Mouse (Mus musculus) splenic B cell, adult 2 months (primary cell): Measurements from ENCODE around the gene Atad1.

Experiments used
- DNase-seq: peaks from one replicate; pipeline ENCODE4 v3.0.0-alpha.2; 2011; ENCODE audit warnings: low read depth, low spot score
- H3K27me3 ChIP-seq: 2 replicates; pipeline ENCODE4 v1.6.1; 2012; ENCODE audit warnings: mild to moderate bottlenecking, low read length, moderate library complexity, mixed read lengths; ENCODE audit not compliant: control insufficient read depth, poor library complexity, insufficient read depth, severe bottlenecking
- H3K36me3 ChIP-seq: 2 replicates; pipeline ENCODE4 v1.6.1; 2012; ENCODE audit warnings: mild to moderate bottlenecking, low read length, moderate library complexity, mixed read lengths; ENCODE audit not compliant: control insufficient read depth, poor library complexity, insufficient read depth, severe bottlenecking

Atad1 gene

GRCm38 (mm10) chr19:32755792-32756635 is 16.4 kb upstream of the Atad1 start:
- Histone ChIP-seq H3K27me3 (no peaks in the 10 kb centered on the region), H3K36me3 (no peaks in the 10 kb centered on the region)
- DNase-seq: peak; percentile 96

GRCm38 (mm10) chr19:32755104-32755791 is 15.7 kb upstream of the Atad1 start:
- Histone ChIP-seq H3K27me3 (no peaks in the 10 kb centered on the region), H3K36me3 (no peaks in the 10 kb centered on the region)
- peak; percentile 34 for DNase-seq

GRCm38 (mm10) chr19:32754188-32755000 is 14.8 kb upstream of the Atad1 start:
- no peaks in the 10 kb centered on the region for H3K27me3 ChIP-seq
- DNase-seq: peak; percentile 91
- H3K36me3 ChIP-seq: no peaks in the 10 kb centered on the region

GRCm38 (mm10) chr19:32753386-32753785 is 13.8 kb upstream of the Atad1 start:
- no peaks in the 10 kb centered on the region for H3K36me3 ChIP-seq
- DNase-seq: no peak
- H3K27me3 ChIP-seq: no peaks in the 10 kb centered on the region

- Histone ChIP-seq H3K27me3 (no peaks in the 10 kb centered on the region), H3K36me3 (no peaks in the 10 kb centered on the region)
- DNase-seq: no peak
These were observed 12.8 kb upstream of the Atad1 start for GRCm38 (mm10) chr19:32752357-32752756.

- no peaks in the 10 kb centered on the region for H3K36me3 ChIP-seq
- peak; percentile 66 for DNase-seq
- no peaks in the 10 kb centered on the region for H3K27me3 ChIP-seq
These were observed 9.8 kb upstream of the Atad1 start for GRCm38 (mm10) chr19:32749425-32749824.

GRCm38 (mm10) chr19:32740641-32741345 is 1.2 kb upstream of the Atad1 start:
- H3K27me3 ChIP-seq: no peaks in the 10 kb centered on the region
- DNase-seq: peak; percentile 33
- H3K36me3 ChIP-seq: no peaks in the 10 kb centered on the region

GRCm38 (mm10) chr19:32737844-32738243 is 1.7 kb downstream of the Atad1 start:
- H3K27me3 ChIP-seq: no peaks in the 10 kb centered on the region
- no peaks in the 10 kb centered on the region for H3K36me3 ChIP-seq
- no peak for DNase-seq

GRCm38 (mm10) chr19:32732922-32733321 is 6.7 kb downstream of the Atad1 start:
- DNase-seq: no peak
- H3K27me3 ChIP-seq: no peaks in the 10 kb centered on the region
- H3K36me3 ChIP-seq: no peaks in the 10 kb centered on the region

GRCm38 (mm10) chr19:32729785-32730184 is 9.8 kb downstream of the Atad1 start:
- DNase-seq: no peak
- Histone ChIP-seq H3K36me3 (no peaks in the 10 kb centered on the region), H3K27me3 (no peaks in the 10 kb centered on the region)

GRCm38 (mm10) chr19:32726451-32727325 is 12.9 kb downstream of the Atad1 start:
- Histone ChIP-seq H3K27me3 (no peaks in the 10 kb centered on the region), H3K36me3 (no peaks in the 10 kb centered on the region)
- peak; percentile 35 for DNase-seq

GRCm38 (mm10) chr19:32723817-32724216 is 15.8 kb downstream of the Atad1 start:
- Histone ChIP-seq H3K36me3 (no peaks in the 10 kb centered on the region), H3K27me3 (no peaks in the 10 kb centered on the region)
- DNase-seq: no peak

GRCm38 (mm10) chr19:32720319-32720718 is 19.3 kb downstream of the Atad1 start:
- Histone ChIP-seq H3K36me3 (no peaks in the 10 kb centered on the region), H3K27me3 (no peaks in the 10 kb centered on the region)
- DNase-seq: peak; percentile 15
